Mouse (Mus musculus): ENCODE results near the gene Atxn7l1. TPM values are rescaled to one million over a fixed set of nuclear protein-coding genes. Genes with fewer than 3 reads are reported as not detected.
A peak's percentile ranks its signal among the peaks of the same experiment; 100 is the strongest.

The Atxn7l1 gene
- polyA plus RNA-seq, 1 experiment from 2014 or later = 14.6 TPM

DNA sequence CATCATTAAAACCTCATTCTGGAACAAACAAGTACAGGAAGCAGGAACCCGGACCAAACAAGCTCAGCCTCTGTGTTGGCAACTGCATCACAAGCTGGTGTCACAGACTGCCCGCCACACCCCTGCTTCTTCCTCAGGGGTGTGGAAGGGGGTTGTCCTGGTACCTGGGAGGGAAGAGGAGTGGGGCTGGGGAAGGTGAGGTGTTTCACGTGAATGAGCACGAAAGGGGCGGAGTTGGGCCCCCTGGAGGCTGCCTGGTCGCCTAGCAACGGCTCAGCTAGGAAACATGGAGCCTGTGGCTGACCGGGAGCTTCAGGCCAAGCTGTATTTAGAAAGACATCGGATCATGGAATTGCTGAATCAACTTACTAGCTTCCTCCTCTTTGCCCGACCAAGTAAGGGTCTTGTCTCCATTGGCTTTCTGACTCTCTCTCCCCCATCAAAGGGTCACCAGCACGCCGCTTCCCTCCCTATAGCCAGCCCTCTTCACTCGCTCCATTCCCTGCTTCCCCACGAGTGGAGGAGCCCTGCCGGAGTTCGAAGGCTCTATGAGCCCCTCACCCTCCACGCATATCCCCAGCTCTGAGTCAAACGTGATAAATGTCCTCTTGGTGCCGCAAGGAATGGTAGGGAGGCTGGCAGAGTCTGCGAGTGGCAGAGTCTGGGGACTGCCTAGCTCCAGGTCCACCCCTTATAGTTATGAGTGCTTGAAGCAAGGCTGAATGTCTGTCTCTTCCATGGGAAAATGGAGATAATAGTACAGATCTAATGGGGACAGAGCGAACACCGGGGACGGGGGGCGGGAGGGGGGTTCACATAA, 247.5 kb downstream of the Atxn7l1 start, which contains the start of gene Efcab10:
TSS of gene Efcab10 (plus strand) at position 51 of the 820 bp plus-strand sequence.
- Histone ChIP-seq H3K27me3 (replicated peaks; ENCODE audit: low read depth, poor library complexity, severe bottlenecking) (no peaks in the 10 kb centered on the region), H3K36me3 (replicated peaks) (no peaks in the 10 kb centered on the region), H3K9me3 (no peaks in the 10 kb centered on the region), H3K4me1 (peaks cover 10% of the 10 kb centered on the region), H3K27ac (replicated peaks) (peak within 1 kb of the TSS; percentile 67), H3K4me3 (peak within 1 kb of the TSS; percentile 57)
- peak; percentile 73 for DNase-seq (ENCODE audit: low spot score)
- WGBS = 12% methylated on average over 24 of the region's 24 CpGs

DNA sequence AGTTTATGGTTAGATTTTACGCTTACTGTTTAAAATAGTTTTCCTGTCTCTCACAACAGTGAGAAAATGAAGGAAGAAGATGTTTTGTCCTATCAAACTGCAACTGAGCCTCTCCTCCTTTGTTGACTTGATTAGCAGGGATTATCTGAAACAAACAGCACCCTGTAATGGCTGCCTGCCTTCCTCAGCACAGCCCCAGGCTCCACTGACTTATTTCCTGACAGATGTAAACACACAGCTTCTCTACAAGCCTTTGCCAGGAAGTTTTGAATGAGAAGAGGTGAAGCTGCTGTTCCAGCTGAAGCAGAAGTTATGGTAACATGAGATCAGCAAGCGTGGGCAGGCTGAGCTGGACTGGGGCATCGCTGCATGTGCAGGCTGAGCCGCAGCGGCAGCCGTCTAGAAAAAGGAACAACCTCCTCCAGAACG, 255.8 kb downstream of the Atxn7l1 start:
- Histone ChIP-seq H3K27me3 (replicated peaks; ENCODE audit: low read depth, poor library complexity, severe bottlenecking) (no peaks in the 10 kb centered on the region), H3K4me1 (peaks cover 9% of the 10 kb centered on the region; the same call in 1 of the 2 replicates), H3K4me3 (no peak overlapping the region), H3K9me3 (no peaks in the 10 kb centered on the region), H3K27ac (replicated peaks) (no peak overlapping the region), H3K36me3 (replicated peaks) (no peaks in the 10 kb centered on the region)
- WGBS = 35% methylated on average over 7 of the region's 7 CpGs
- peak; percentile 38 for DNase-seq (ENCODE audit: low spot score)

GRCm38 (mm10) chr12:33404996-33405395, 257.5 kb downstream of the Atxn7l1 start:
- H3K4me3 ChIP-seq = no peak overlapping the region
- H3K9me3 ChIP-seq = no peaks in the 10 kb centered on the region
- no peaks in the 10 kb centered on the region for H3K27me3 ChIP-seq (replicated peaks; ENCODE audit: low read depth, poor library complexity, severe bottlenecking)
- 63% methylated on average over 5 of the region's 5 CpGs for WGBS
- no peak overlapping the region for H3K27ac ChIP-seq (replicated peaks)
- no peak for DNase-seq (ENCODE audit: low spot score)
- no peaks in the 10 kb centered on the region for H3K36me3 ChIP-seq (replicated peaks)
- peaks cover 9% of the 10 kb centered on the region; the same call in 1 of the 2 replicates for H3K4me1 ChIP-seq

DNA sequence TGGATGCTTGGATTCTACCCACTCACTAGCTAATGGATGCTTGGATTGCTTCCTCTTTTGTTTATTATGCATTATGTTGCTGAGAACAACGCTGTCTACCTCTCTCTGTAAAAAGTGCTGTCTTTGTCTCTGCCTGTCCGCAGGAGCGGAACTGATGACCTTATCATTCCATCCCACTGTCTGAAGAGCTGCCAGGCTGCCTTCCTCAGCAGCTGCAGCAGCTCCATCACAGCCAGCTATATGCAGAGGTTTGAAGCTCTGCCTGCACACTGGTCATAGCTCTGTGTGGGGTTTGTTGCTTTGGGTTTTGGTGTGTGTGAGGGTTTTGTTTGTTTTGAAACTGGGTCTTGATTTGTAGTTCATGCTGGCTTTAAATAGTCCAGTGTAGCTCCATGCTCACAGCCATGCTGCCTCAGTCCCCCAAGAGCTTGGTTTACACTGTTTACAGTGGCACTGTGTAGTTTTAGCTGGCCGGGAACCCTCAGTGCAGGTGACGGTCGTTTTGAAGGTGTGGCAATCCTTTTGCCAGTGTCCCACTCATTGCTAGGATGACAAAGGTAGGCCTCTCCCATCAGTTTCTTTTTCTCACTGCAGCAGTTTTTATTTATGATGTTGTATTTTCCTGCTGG, 258.0 kb downstream of the Atxn7l1 start:
- Histone ChIP-seq H3K4me3 (no peak overlapping the region), H3K9me3 (no peaks in the 10 kb centered on the region), H3K27ac (replicated peaks) (no peak overlapping the region), H3K27me3 (replicated peaks; ENCODE audit: low read depth, poor library complexity, severe bottlenecking) (no peaks in the 10 kb centered on the region), H3K36me3 (replicated peaks) (no peaks in the 10 kb centered on the region), H3K4me1 (peaks cover 9% of the 10 kb centered on the region; the same call in 1 of the 2 replicates)
- 39% methylated on average over 6 of the region's 6 CpGs for WGBS
- DNase-seq (ENCODE audit: low spot score) = no peak

- Histone ChIP-seq H3K4me3 (no peak overlapping the region), H3K4me1 (no peaks in the 10 kb centered on the region), H3K36me3 (replicated peaks) (no peaks in the 10 kb centered on the region), H3K27ac (replicated peaks) (no peak overlapping the region), H3K27me3 (replicated peaks; ENCODE audit: low read depth, poor library complexity, severe bottlenecking) (no peaks in the 10 kb centered on the region), H3K9me3 (no peaks in the 10 kb centered on the region)
- DNase-seq (ENCODE audit: low spot score) = no peak
- WGBS = 57% methylated on average over 6 of the region's 6 CpGs
Observed at GRCm38 (mm10) chr12:33411580-33412151, 264.2 kb downstream of the Atxn7l1 start.

Other genes with a start within 250 kb of the Atxn7l1 start
- gene Sypl, start 193.8 kb upstream of the Atxn7l1 start, polyA plus RNA-seq (2016; fragmentation: Nextera tagmentation; extraction: Ambion mirVana) = 48.6 and 50.3 TPM in 2 replicates
- gene Cdhr3, start 54.8 kb upstream of the Atxn7l1 start, polyA plus RNA-seq (2016; fragmentation: Nextera tagmentation; extraction: Ambion mirVana) = not detected in 2 replicates
- gene Efcab10, start 247.2 kb downstream of the Atxn7l1 start, polyA plus RNA-seq (2016; fragmentation: Nextera tagmentation; extraction: Ambion mirVana) = 0.48 and 1.0 TPM in 2 replicates

Measured in embryonic facial prominence, embryonic 10.5 days (tissue).